Mouse (Mus musculus): ENCODE measurements around the gene Ube2o. TPM values are rescaled to one million over a fixed set of nuclear protein-coding genes. Genes with fewer than 3 reads are reported as not detected.

Ube2o gene
- polyA plus RNA-seq, 1 experiment from 2014 or later: 17.1 TPM

DNA sequence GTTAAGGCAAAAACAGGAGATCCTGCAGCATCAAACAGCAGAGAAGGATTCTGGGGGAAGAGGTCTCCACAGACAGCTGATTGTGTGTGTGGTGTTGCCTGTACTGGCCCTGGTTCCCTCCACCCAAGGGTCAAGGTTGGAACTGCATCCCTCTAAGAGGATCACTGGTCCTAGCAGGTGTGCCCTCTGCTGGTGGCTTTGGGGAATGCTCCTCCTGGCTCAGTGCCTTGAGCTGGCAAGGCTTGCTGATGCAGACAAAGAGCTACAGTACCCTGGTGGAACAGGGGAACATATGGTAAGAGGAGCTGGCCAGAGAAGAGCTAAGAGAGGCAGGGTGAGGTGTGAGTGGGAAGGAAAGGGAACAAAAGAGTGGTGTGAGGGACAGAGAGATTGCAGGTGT, 11.2 kb upstream of the Ube2o start:
- H3K27ac ChIP-seq (ENCODE audit: low read depth, low read length): no peak overlapping the region
- no peaks in the 10 kb centered on the region for H3K36me3 ChIP-seq (ENCODE audit: control insufficient read depth, insufficient read depth, low read length)
- peaks cover 4% of the 10 kb centered on the region for H3K27me3 ChIP-seq (ENCODE audit: control insufficient read depth, insufficient read depth, low read length)
- peak; percentile 36 for ATAC-seq (replicated peaks; ENCODE audit: insufficient number of reproducible peaks, low FRiP score, low TSS enrichment)
- no peak overlapping the region for H3K4me3 ChIP-seq (ENCODE audit: low read depth, low read length)
- H3K9ac ChIP-seq (ENCODE audit: low read depth, low read length): no peak overlapping the region
- no peaks in the 10 kb centered on the region for H3K9me3 ChIP-seq (replicated peaks; ENCODE audit: control insufficient read depth, low read length)
- no peak overlapping the region for H3K4me2 ChIP-seq
- peaks cover 7% of the 10 kb centered on the region for H3K4me1 ChIP-seq (ENCODE audit: control insufficient read depth, insufficient read depth, low read length)

DNA sequence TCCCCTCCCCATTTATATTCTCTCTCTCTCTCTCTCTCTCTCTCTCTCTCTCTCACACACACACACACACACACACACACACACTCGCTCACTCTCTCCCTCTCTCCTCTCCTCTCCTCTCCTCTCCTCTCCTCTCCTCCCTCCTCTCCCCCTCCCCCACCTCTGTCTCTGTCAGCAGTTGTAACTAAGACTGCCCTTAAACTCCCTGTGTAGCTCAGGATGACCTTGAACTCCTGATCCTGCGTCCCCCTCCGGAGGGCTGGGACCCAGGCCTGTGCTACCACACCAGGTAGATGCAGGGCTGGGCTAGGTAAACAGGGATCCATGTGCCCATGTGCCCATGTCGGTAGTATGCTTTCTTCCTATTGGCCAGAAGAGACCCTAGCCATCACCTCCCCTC, 10.4 kb upstream of the Ube2o start:
- H3K36me3 ChIP-seq (ENCODE audit: control insufficient read depth, insufficient read depth, low read length): no peaks in the 10 kb centered on the region
- ATAC-seq (replicated peaks; ENCODE audit: insufficient number of reproducible peaks, low FRiP score, low TSS enrichment): no peak
- H3K9me3 ChIP-seq (replicated peaks; ENCODE audit: control insufficient read depth, low read length): no peaks in the 10 kb centered on the region
- peaks cover 11% of the 10 kb centered on the region for H3K4me1 ChIP-seq (ENCODE audit: control insufficient read depth, insufficient read depth, low read length)
- peaks cover 9% of the 10 kb centered on the region for H3K27me3 ChIP-seq (ENCODE audit: control insufficient read depth, insufficient read depth, low read length)
- no peak overlapping the region for H3K4me3 ChIP-seq (ENCODE audit: low read depth, low read length)
- no peak overlapping the region for H3K9ac ChIP-seq (ENCODE audit: low read depth, low read length)
- WGBS (ENCODE audit: insufficient replicate concordance): 73% methylated on average over 4 of the region's 4 CpGs
- no peak overlapping the region for H3K27ac ChIP-seq (ENCODE audit: low read depth, low read length)
- H3K4me2 ChIP-seq: no peak overlapping the region

GRCm38 (mm10) chr11:116589574-116589973, 8.3 kb upstream of the Ube2o start:
- Histone ChIP-seq H3K27ac (ENCODE audit: low read depth, low read length) (no peak overlapping the region), H3K9ac (ENCODE audit: low read depth, low read length) (no peak overlapping the region), H3K4me2 (no peak overlapping the region), H3K27me3 (ENCODE audit: control insufficient read depth, insufficient read depth, low read length) (peaks cover 9% of the 10 kb centered on the region), H3K36me3 (ENCODE audit: control insufficient read depth, insufficient read depth, low read length) (no peaks in the 10 kb centered on the region), H3K9me3 (replicated peaks; ENCODE audit: control insufficient read depth, low read length) (no peaks in the 10 kb centered on the region), H3K4me1 (ENCODE audit: control insufficient read depth, insufficient read depth, low read length) (peaks cover 20% of the 10 kb centered on the region), H3K4me3 (ENCODE audit: low read depth, low read length) (no peak overlapping the region)
- no peak for ATAC-seq (replicated peaks; ENCODE audit: insufficient number of reproducible peaks, low FRiP score, low TSS enrichment)
- 57% methylated on average over 8 of the region's 8 CpGs for WGBS (ENCODE audit: insufficient replicate concordance)

- Histone ChIP-seq H3K27ac (ENCODE audit: low read depth, low read length) (no peak overlapping the region), H3K36me3 (ENCODE audit: control insufficient read depth, insufficient read depth, low read length) (no peaks in the 10 kb centered on the region), H3K4me3 (ENCODE audit: low read depth, low read length) (no peak overlapping the region), H3K27me3 (ENCODE audit: control insufficient read depth, insufficient read depth, low read length) (peaks cover 9% of the 10 kb centered on the region), H3K9ac (ENCODE audit: low read depth, low read length) (peak overlapping the region; percentile 28; the same call in 1 of the 2 replicates), H3K4me2 (0 out of 2 replicates have a peak overlapping the region, but pooled peaks have one; percentile 16), H3K9me3 (replicated peaks; ENCODE audit: control insufficient read depth, low read length) (no peaks in the 10 kb centered on the region), H3K4me1 (ENCODE audit: control insufficient read depth, insufficient read depth, low read length) (peaks cover 20% of the 10 kb centered on the region)
- ATAC-seq (replicated peaks; ENCODE audit: insufficient number of reproducible peaks, low FRiP score, low TSS enrichment): no peak
- WGBS (ENCODE audit: insufficient replicate concordance): 25% methylated on average over 14 of the region's 14 CpGs
Observed at GRCm38 (mm10) chr11:116589020-116589531, 7.8 kb upstream of the Ube2o start.

DNA sequence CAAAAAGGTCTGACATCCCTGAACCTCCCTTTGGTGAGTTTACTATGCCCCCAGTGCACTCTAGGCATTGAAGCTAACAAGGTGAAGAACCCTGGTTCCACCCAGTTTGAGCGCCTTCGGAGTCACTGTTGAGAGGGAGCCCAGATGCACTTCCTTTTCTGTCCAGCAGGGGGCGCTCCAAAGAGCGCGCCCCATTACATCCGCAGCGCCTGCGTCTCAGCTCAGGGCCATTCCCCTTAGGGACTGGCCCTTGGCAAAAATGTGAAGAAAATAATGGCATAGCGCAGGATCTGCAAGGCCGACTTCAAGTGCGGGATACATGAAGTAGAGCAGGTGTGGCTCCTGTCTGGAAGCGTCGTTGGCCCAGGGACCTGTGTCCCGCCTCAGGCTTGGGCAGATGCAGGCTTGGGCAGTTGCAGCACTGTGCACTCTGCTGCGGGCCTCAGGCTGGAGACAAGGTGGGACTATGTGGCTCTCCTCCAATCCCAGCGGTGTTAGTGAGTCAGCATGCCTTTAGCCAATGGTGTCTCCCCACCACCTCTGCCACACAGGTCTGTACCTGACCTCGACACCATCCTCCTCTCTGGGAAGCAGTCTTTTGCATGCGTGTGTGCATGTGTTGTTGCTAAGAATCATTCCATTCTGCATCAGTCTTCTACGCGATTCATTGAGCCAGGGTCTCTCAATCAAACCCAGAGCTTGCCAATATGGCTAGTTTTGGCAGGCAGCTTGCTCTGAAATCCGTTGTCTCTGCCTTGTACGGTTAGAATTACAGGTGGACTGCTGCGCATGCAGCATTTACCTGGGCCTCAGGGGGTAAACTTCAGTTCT, 5.8 kb upstream of the Ube2o start:
- Histone ChIP-seq H3K4me3 (ENCODE audit: low read depth, low read length) (no peak overlapping the region), H3K4me1 (ENCODE audit: control insufficient read depth, insufficient read depth, low read length) (peaks cover 20% of the 10 kb centered on the region), H3K36me3 (ENCODE audit: control insufficient read depth, insufficient read depth, low read length) (no peaks in the 10 kb centered on the region), H3K4me2 (peak overlapping the region; percentile 34), H3K9me3 (replicated peaks; ENCODE audit: control insufficient read depth, low read length) (no peaks in the 10 kb centered on the region), H3K27me3 (ENCODE audit: control insufficient read depth, insufficient read depth, low read length) (peaks cover 9% of the 10 kb centered on the region), H3K27ac (ENCODE audit: low read depth, low read length) (no peak overlapping the region), H3K9ac (ENCODE audit: low read depth, low read length) (no peak overlapping the region)
- WGBS (ENCODE audit: insufficient replicate concordance): 22% methylated on average over 23 of the region's 23 CpGs
- ATAC-seq (replicated peaks; ENCODE audit: insufficient number of reproducible peaks, low FRiP score, low TSS enrichment): no peak; the same call in 1 of the 2 replicates

- ATAC-seq (replicated peaks; ENCODE audit: insufficient number of reproducible peaks, low FRiP score, low TSS enrichment): no peak
Observed at GRCm38 (mm10) chr11:116586310-116586709, 5.1 kb upstream of the Ube2o start, which contains the start of gene Aanat. TSS of gene Aanat (plus strand) at chr11:116586432.

DNA sequence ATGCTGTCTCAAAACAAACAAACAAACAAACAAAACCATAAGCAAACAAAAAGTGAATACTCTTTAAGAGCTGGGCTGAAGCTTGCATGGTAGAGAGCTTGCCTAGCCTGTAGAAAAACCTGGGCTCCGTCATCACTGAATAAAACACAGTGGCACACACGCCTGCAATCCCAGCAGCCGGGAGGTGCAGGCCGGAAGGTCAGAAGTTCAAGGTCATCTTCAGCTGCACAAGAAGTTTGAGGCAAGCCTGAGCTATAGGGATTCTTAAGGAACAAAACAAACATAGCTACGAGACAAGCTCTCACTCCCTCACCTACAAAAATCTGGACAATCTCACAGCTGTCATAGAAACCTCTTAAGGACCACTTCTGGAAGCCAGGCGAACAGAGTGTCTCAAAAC, 4.4 kb upstream of the Ube2o start:
- no peak for ATAC-seq (replicated peaks; ENCODE audit: insufficient number of reproducible peaks, low FRiP score, low TSS enrichment)
- Histone ChIP-seq H3K27me3 (ENCODE audit: control insufficient read depth, insufficient read depth, low read length) (peaks cover 9% of the 10 kb centered on the region), H3K4me2 (no peak overlapping the region), H3K36me3 (ENCODE audit: control insufficient read depth, insufficient read depth, low read length) (no peaks in the 10 kb centered on the region), H3K9me3 (replicated peaks; ENCODE audit: control insufficient read depth, low read length) (no peaks in the 10 kb centered on the region), H3K9ac (ENCODE audit: low read depth, low read length) (no peak overlapping the region), H3K27ac (ENCODE audit: low read depth, low read length) (no peak overlapping the region), H3K4me1 (ENCODE audit: control insufficient read depth, insufficient read depth, low read length) (peaks cover 20% of the 10 kb centered on the region), H3K4me3 (ENCODE audit: low read depth, low read length) (no peak overlapping the region)
- 53% methylated on average over 6 of the region's 6 CpGs for WGBS (ENCODE audit: insufficient replicate concordance)

More at GRCm38 (mm10) chr11:116586310-116586709, 5.1 kb upstream of the Ube2o start, which contains the start of gene Aanat:
- H3K27ac ChIP-seq (ENCODE audit: low read depth, low read length): no peak within 1 kb of the TSS
- 65% methylated on average over 5 of the region's 5 CpGs for WGBS (ENCODE audit: insufficient replicate concordance)
- peaks cover 9% of the 10 kb centered on the region for H3K27me3 ChIP-seq (ENCODE audit: control insufficient read depth, insufficient read depth, low read length)
- H3K4me3 ChIP-seq (ENCODE audit: low read depth, low read length): no peak within 1 kb of the TSS
- no peaks in the 10 kb centered on the region for H3K9me3 ChIP-seq (replicated peaks; ENCODE audit: control insufficient read depth, low read length)
- no peaks in the 10 kb centered on the region for H3K36me3 ChIP-seq (ENCODE audit: control insufficient read depth, insufficient read depth, low read length)
- H3K4me1 ChIP-seq (ENCODE audit: control insufficient read depth, insufficient read depth, low read length): peaks cover 20% of the 10 kb centered on the region
- H3K4me2 ChIP-seq: peak within 1 kb of the TSS; percentile 34
- no peak within 1 kb of the TSS for H3K9ac ChIP-seq (ENCODE audit: low read depth, low read length)

- Histone ChIP-seq H3K36me3 (ENCODE audit: control insufficient read depth, insufficient read depth, low read length) (no peaks in the 10 kb centered on the region), H3K9me3 (replicated peaks; ENCODE audit: control insufficient read depth, low read length) (no peaks in the 10 kb centered on the region), H3K4me3 (ENCODE audit: low read depth, low read length) (peak overlapping the region; percentile 98), H3K27ac (ENCODE audit: low read depth, low read length) (peak overlapping the region; percentile 86), H3K4me2 (peak overlapping the region; percentile 93), H3K9ac (ENCODE audit: low read depth, low read length) (peak overlapping the region; percentile 94), H3K27me3 (ENCODE audit: control insufficient read depth, insufficient read depth, low read length) (no peaks in the 10 kb centered on the region), H3K4me1 (ENCODE audit: control insufficient read depth, insufficient read depth, low read length) (peaks cover 28% of the 10 kb centered on the region)
- ATAC-seq (replicated peaks; ENCODE audit: insufficient number of reproducible peaks, low FRiP score, low TSS enrichment): peak; percentile 77
- under 1% methylated on average over 74 of the region's 91 CpGs for WGBS (ENCODE audit: insufficient replicate concordance)
Observed at GRCm38 (mm10) chr11:116580711-116581375, 404 bp downstream of the Ube2o start.
